Mouse (Mus musculus) natural killer cell, adult 2 months (primary cell): ENCODE data around the gene Nfib.
A peak's percentile ranks its signal among the peaks of the same experiment; 100 is the strongest.

Experiments
- DNase-seq, 2 experiments: peaks; one replicate each; pipeline ENCODE4 v3.0.0; 2022; ENCODE audit warnings: low spot score in 2 of 2

The Nfib gene

GRCm38 (mm10) chr4:82624285-82625045 lies 81.1 kb downstream of the Nfib start:
- DNase-seq, result peak in 1 of 2 experiments; percentile 3

GRCm38 (mm10) chr4:82623835-82624234 lies 81.7 kb downstream of the Nfib start:
- DNase-seq, result no peak

- DNase-seq, result no peak
Measured at GRCm38 (mm10) chr4:82623081-82623538, 82.4 kb downstream of the Nfib start.

- no peak for DNase-seq
Measured at GRCm38 (mm10) chr4:82622321-82622836, 83.2 kb downstream of the Nfib start.

GRCm38 (mm10) chr4:82619539-82619941 lies 86.0 kb downstream of the Nfib start:
- no peak for DNase-seq

GRCm38 (mm10) chr4:82619003-82619402 lies 86.5 kb downstream of the Nfib start:
- DNase-seq, result no peak

GRCm38 (mm10) chr4:82617257-82617656 lies 88.3 kb downstream of the Nfib start:
- DNase-seq, result no peak

- no peak for DNase-seq
Measured at GRCm38 (mm10) chr4:82615712-82616111, 89.8 kb downstream of the Nfib start.

- no peak for DNase-seq
Measured at GRCm38 (mm10) chr4:82614466-82614805, 91.1 kb downstream of the Nfib start.

GRCm38 (mm10) chr4:82613606-82614465 lies 91.7 kb downstream of the Nfib start:
- DNase-seq, result no peak

- DNase-seq, result no peak
Measured at GRCm38 (mm10) chr4:82609676-82610075, 95.9 kb downstream of the Nfib start.

GRCm38 (mm10) chr4:82608768-82609610 lies 96.6 kb downstream of the Nfib start:
- DNase-seq, result no peak

GRCm38 (mm10) chr4:82607266-82607665 lies 98.3 kb downstream of the Nfib start:
- no peak for DNase-seq

- no peak for DNase-seq
Measured at GRCm38 (mm10) chr4:82606351-82606750, 99.2 kb downstream of the Nfib start.

- DNase-seq, result no peak
Measured at GRCm38 (mm10) chr4:82605034-82605784, 100.3 kb downstream of the Nfib start.

GRCm38 (mm10) chr4:82604501-82604900 lies 101.0 kb downstream of the Nfib start:
- no peak for DNase-seq

- DNase-seq, result no peak
Measured at GRCm38 (mm10) chr4:82600636-82601035, 104.9 kb downstream of the Nfib start.

GRCm38 (mm10) chr4:82598436-82598835 lies 107.1 kb downstream of the Nfib start:
- DNase-seq, result no peak

GRCm38 (mm10) chr4:82593681-82594666 lies 111.6 kb downstream of the Nfib start:
- DNase-seq, result no peak
